Mouse (Mus musculus): ENCODE measurements around the gene Olfr657. TPM values are rescaled to one million over a fixed set of nuclear protein-coding genes. Genes with fewer than 3 reads are reported as not detected.

The Olfr657 gene
- polyA plus RNA-seq (2014; fragmentation: Nextera tagmentation; extraction: Ambion mirVana) = not detected in 2 replicates

DNA sequence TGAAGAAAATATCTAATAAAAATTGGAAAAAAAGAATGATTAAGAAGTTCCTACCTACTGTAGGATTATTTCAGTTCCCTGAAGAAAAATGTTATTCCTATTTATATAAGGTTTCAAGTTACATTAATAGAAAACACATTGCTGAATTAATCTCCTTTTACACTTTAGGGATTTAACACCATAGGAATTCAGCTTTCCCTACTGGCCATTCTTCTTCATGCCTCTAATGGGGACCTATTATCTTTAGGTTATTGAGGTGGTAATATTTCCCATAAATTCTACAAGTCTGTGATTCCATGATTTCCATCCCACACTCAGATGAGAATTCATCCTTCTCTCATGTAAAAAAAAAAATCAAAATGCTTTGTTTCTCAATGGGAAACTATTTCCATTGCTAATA lies at the start of gene Olfr657:
Gene Olfr657, plus strand, starts transcription at position 301 of the 400 bp plus-strand sequence.
- Histone ChIP-seq H3K9me3 (ENCODE audit: control insufficient read depth, low read length) (no peaks in the 10 kb centered on the region), H3K36me3 (ENCODE audit: control insufficient read depth, insufficient read depth, low read length) (no peaks in the 10 kb centered on the region), H3K4me1 (replicated peaks; ENCODE audit: control insufficient read depth, insufficient read depth, low read length) (no peaks in the 10 kb centered on the region), H3K4me3 (ENCODE audit: low read depth, low read length) (no peak within 1 kb of the TSS), H3K4me2 (no peak within 1 kb of the TSS), H3K9ac (ENCODE audit: low read depth, low read length) (no peak within 1 kb of the TSS), H3K27me3 (replicated peaks; ENCODE audit: control insufficient read depth, insufficient read depth, low read length) (no peaks in the 10 kb centered on the region), H3K27ac (ENCODE audit: low read depth, low read length) (no peak within 1 kb of the TSS)
- no peak for DNase-seq (ENCODE audit: low spot score)
- ATAC-seq (replicated peaks; ENCODE audit: low FRiP score) = no peak

DNA sequence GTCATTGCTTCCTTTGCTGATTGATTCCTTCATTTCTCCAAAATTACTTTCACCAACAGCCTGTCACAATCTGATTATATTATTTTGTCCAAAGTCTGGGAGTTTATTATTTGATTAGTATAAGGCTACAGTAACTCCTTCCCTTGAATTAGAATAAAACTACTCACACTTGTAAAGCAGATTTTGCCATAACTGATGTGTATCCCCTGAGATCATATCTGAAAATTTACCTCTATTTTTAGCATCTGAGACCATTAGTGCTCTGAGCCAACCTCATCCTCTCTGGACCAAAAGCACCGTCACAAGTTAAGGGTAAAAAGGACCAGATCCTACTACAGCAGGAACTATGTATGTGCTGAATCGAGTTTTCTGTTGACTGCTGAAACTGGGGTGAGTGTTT lies 47.6 kb upstream of the Olfr657 start, which contains the start of gene Olfr653:
Gene Olfr653, plus strand, starts transcription at position 301 of the 400 bp plus-strand sequence.
- no peak within 1 kb of the TSS for H3K27ac ChIP-seq (ENCODE audit: low read depth, low read length)
- no peak within 1 kb of the TSS for H3K4me3 ChIP-seq (ENCODE audit: low read depth, low read length)
- no peaks in the 10 kb centered on the region for H3K9me3 ChIP-seq (ENCODE audit: control insufficient read depth, low read length)
- no peaks in the 10 kb centered on the region for H3K36me3 ChIP-seq (ENCODE audit: control insufficient read depth, insufficient read depth, low read length)
- no peak within 1 kb of the TSS for H3K4me2 ChIP-seq
- no peak for ATAC-seq (replicated peaks; ENCODE audit: low FRiP score)
- no peaks in the 10 kb centered on the region for H3K4me1 ChIP-seq (replicated peaks; ENCODE audit: control insufficient read depth, insufficient read depth, low read length)
- 68% methylated on average over 2 of the region's 2 CpGs for WGBS
- DNase-seq (ENCODE audit: low spot score) = no peak
- H3K27me3 ChIP-seq (replicated peaks; ENCODE audit: control insufficient read depth, insufficient read depth, low read length) = no peaks in the 10 kb centered on the region
- H3K9ac ChIP-seq (ENCODE audit: low read depth, low read length) = no peak within 1 kb of the TSS

DNA sequence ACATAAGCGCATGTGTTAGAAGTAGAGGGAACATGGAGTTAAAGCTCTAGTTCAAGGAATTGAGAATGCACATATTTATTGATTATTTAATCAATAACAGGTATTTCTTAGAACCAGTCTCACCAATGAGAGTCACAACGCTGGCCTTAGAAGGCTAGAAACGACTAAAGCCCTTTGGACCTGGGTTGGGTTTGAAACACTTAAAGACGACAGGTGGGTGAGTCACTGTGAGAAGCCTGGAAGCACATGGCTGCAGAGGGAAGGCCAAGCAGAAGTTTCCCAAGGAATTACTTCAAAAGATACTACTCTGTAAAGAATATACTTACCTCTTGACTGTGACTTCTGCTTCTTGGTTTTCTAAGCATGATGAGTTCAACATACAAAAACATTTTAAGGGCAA lies 43.7 kb upstream of the Olfr657 start:
- H3K4me2 ChIP-seq = no peak overlapping the region
- no peak overlapping the region for H3K4me3 ChIP-seq (ENCODE audit: low read depth, low read length)
- DNase-seq (ENCODE audit: low spot score) = no peak
- no peaks in the 10 kb centered on the region for H3K9me3 ChIP-seq (ENCODE audit: control insufficient read depth, low read length)
- H3K4me1 ChIP-seq (replicated peaks; ENCODE audit: control insufficient read depth, insufficient read depth, low read length) = no peaks in the 10 kb centered on the region
- no peaks in the 10 kb centered on the region for H3K36me3 ChIP-seq (ENCODE audit: control insufficient read depth, insufficient read depth, low read length)
- H3K27me3 ChIP-seq (replicated peaks; ENCODE audit: control insufficient read depth, insufficient read depth, low read length) = no peaks in the 10 kb centered on the region
- ATAC-seq (replicated peaks; ENCODE audit: low FRiP score) = no peak
- H3K9ac ChIP-seq (ENCODE audit: low read depth, low read length) = no peak overlapping the region
- 81% methylated on average over 4 of the region's 4 CpGs for WGBS
- H3K27ac ChIP-seq (ENCODE audit: low read depth, low read length) = no peak overlapping the region

DNA sequence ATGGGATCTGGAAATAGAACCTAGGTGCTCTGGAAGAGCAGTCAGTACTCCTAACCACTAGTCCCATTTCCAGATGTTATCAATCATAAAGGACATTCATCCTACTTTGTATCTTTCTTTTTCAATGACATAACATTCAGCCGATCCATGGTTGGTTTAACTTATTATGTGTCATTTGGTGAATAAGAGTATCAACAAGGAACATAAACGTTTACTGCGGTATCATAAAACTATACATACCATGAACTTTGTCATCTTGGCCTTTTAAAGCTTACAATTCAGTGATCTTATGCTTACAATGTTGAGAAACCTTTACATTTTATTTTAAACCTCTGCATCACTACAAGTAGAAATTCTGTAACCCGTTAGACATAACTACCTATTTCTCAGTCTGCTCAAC lies 43.2 kb upstream of the Olfr657 start:
- DNase-seq (ENCODE audit: low spot score) = no peak
- Histone ChIP-seq H3K9ac (ENCODE audit: low read depth, low read length) (no peak overlapping the region), H3K9me3 (ENCODE audit: control insufficient read depth, low read length) (no peaks in the 10 kb centered on the region), H3K27me3 (replicated peaks; ENCODE audit: control insufficient read depth, insufficient read depth, low read length) (no peaks in the 10 kb centered on the region), H3K36me3 (ENCODE audit: control insufficient read depth, insufficient read depth, low read length) (no peaks in the 10 kb centered on the region), H3K27ac (ENCODE audit: low read depth, low read length) (no peak overlapping the region), H3K4me1 (replicated peaks; ENCODE audit: control insufficient read depth, insufficient read depth, low read length) (no peaks in the 10 kb centered on the region), H3K4me2 (no peak overlapping the region), H3K4me3 (ENCODE audit: low read depth, low read length) (no peak overlapping the region)
- ATAC-seq (replicated peaks; ENCODE audit: low FRiP score) = no peak
- WGBS = 80% methylated on average over 4 of the region's 4 CpGs

DNA sequence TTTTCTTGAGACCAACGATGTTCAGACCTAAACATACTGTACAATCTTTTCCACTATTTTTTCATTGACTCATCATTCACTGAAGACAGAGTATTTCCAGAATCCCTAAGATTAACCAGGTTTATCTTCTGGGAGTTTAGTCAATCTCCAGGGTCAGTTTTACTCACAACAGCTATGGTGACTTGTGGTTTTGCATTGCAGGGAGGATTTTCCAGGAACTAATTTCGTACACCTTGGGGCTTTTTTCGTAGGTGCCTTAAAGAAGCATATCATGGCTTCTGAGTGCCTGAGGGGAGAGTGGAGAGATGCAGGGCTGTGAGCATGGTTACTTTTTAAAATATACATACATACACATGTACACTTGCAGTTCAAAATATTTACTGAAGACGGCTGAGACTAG lies 37.9 kb upstream of the Olfr657 start, which contains the start of gene Olfr654:
Gene Olfr654, plus strand, starts transcription at position 301 of the 400 bp plus-strand sequence.
- no peaks in the 10 kb centered on the region for H3K27me3 ChIP-seq (replicated peaks; ENCODE audit: control insufficient read depth, insufficient read depth, low read length)
- no peak for ATAC-seq (replicated peaks; ENCODE audit: low FRiP score)
- WGBS = 87% methylated on average over 4 of the region's 4 CpGs

DNA sequence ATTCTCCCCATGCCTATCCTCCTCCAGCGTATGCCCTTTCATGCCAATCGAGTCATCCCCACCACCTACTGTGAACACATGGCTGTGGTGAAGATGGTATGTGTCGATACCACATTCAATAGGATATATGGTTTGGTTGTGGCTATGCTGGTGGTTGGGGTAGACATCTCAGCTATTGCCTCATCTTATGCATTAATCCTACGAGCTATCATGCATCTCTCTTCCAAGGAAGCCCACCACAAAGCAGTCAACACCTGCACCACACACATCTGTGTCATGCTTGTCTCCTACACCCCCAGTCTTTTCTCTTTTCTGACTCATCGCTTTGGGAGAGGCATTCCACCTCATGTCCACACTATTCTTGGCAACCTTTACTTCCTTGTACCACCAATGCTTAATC lies 36.3 kb upstream of the Olfr657 start:
- 73% methylated on average over 5 of the region's 5 CpGs for WGBS
- H3K9ac ChIP-seq (ENCODE audit: low read depth, low read length) = no peak overlapping the region
- no peak for DNase-seq (ENCODE audit: low spot score)
- H3K4me2 ChIP-seq = no peak overlapping the region
- ATAC-seq (replicated peaks; ENCODE audit: low FRiP score) = no peak
- H3K9me3 ChIP-seq (ENCODE audit: control insufficient read depth, low read length) = no peaks in the 10 kb centered on the region
- H3K27ac ChIP-seq (ENCODE audit: low read depth, low read length) = no peak overlapping the region
- no peaks in the 10 kb centered on the region for H3K36me3 ChIP-seq (ENCODE audit: control insufficient read depth, insufficient read depth, low read length)
- H3K4me3 ChIP-seq (ENCODE audit: low read depth, low read length) = no peak overlapping the region
- H3K27me3 ChIP-seq (replicated peaks; ENCODE audit: control insufficient read depth, insufficient read depth, low read length) = no peaks in the 10 kb centered on the region
- H3K4me1 ChIP-seq (replicated peaks; ENCODE audit: control insufficient read depth, insufficient read depth, low read length) = no peaks in the 10 kb centered on the region

More for the DNA sequence above, 37.9 kb upstream of the Olfr657 start, which contains the start of gene Olfr654:
- H3K4me3 ChIP-seq (ENCODE audit: low read depth, low read length) = no peak within 1 kb of the TSS
- no peak within 1 kb of the TSS for H3K9ac ChIP-seq (ENCODE audit: low read depth, low read length)
- H3K27ac ChIP-seq (ENCODE audit: low read depth, low read length) = no peak within 1 kb of the TSS
- no peaks in the 10 kb centered on the region for H3K9me3 ChIP-seq (ENCODE audit: control insufficient read depth, low read length)
- H3K4me1 ChIP-seq (replicated peaks; ENCODE audit: control insufficient read depth, insufficient read depth, low read length) = no peaks in the 10 kb centered on the region
- no peak within 1 kb of the TSS for H3K4me2 ChIP-seq
- H3K36me3 ChIP-seq (ENCODE audit: control insufficient read depth, insufficient read depth, low read length) = no peaks in the 10 kb centered on the region
- no peak for DNase-seq (ENCODE audit: low spot score)

DNA sequence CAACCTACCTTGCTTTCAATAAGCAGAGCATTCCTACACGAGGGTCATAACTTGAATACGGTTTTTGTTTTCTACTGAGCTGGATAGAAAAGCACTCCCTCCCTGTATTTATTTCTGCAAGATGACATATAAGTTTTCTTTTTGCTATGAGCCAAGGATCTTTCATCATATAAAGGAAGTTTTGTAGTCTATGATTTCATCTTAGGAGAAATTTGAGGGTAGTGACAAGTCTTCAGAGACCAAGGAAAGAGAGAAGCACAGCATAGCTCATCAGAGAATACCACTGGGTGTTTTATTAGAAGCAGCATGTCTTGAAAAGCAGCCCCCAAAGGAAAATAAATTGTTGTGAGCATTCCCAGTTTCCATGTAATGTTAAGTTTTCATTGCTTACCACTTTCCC lies 22.9 kb upstream of the Olfr657 start, which contains the start of gene Olfr655:
Gene Olfr655, minus strand, starts transcription at position 101 of the 400 bp plus-strand sequence.
- Histone ChIP-seq H3K4me3 (ENCODE audit: low read depth, low read length) (no peak within 1 kb of the TSS), H3K4me2 (no peak within 1 kb of the TSS), H3K4me1 (replicated peaks; ENCODE audit: control insufficient read depth, insufficient read depth, low read length) (no peaks in the 10 kb centered on the region), H3K27me3 (replicated peaks; ENCODE audit: control insufficient read depth, insufficient read depth, low read length) (no peaks in the 10 kb centered on the region), H3K9ac (ENCODE audit: low read depth, low read length) (no peak within 1 kb of the TSS), H3K9me3 (ENCODE audit: control insufficient read depth, low read length) (no peaks in the 10 kb centered on the region), H3K36me3 (ENCODE audit: control insufficient read depth, insufficient read depth, low read length) (no peaks in the 10 kb centered on the region), H3K27ac (ENCODE audit: low read depth, low read length) (no peak within 1 kb of the TSS)
- no peak for DNase-seq (ENCODE audit: low spot score)
- whole genome bisulfite sequencing = 78% methylated on average over 2 of the region's 2 CpGs
- no peak for ATAC-seq (replicated peaks; ENCODE audit: low FRiP score)

DNA sequence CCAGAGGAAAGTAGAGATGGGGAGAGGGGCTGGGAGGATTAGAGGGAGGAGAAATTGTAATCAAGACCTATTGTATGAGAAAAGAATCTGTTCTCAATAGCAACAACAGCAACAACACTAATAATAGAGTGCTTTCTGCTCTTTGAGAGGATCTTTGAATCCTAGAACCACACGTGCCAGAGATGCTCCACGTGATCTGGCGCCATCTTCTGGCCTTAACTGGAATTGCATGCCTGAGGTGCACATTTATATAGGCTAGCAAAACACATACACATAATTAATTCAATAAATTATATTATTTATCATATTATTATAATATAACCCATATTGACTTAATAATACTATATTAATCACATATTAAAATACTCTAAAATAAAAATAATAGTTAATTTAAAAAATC lies 21.4 kb upstream of the Olfr657 start:
- no peak overlapping the region for H3K27ac ChIP-seq (ENCODE audit: low read depth, low read length)
- 3% methylated on average over 3 of the region's 3 CpGs for WGBS

DNA sequence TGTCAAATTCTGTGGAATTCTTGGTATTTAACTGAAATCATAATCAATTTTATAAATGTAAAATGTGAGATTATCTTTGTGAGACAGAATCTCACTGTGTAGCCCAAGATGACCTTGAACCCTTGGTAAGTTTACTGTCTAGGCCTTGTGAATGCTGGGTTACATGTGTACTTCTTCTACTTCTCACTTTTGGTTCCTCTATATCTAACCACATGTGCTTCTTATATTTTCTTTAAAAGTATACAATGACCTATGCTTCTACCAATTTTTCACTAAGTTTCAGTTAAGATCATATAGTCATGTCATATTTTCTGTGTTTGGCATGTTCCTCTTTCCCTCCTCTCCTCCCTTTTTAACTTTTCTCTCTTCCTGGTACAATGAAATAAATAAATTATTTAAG lies 19.9 kb upstream of the Olfr657 start:
- H3K4me1 ChIP-seq (replicated peaks; ENCODE audit: control insufficient read depth, insufficient read depth, low read length) = no peaks in the 10 kb centered on the region
- H3K36me3 ChIP-seq (ENCODE audit: control insufficient read depth, insufficient read depth, low read length) = no peaks in the 10 kb centered on the region
- no peaks in the 10 kb centered on the region for H3K27me3 ChIP-seq (replicated peaks; ENCODE audit: control insufficient read depth, insufficient read depth, low read length)
- H3K4me3 ChIP-seq (ENCODE audit: low read depth, low read length) = no peak overlapping the region
- no peaks in the 10 kb centered on the region for H3K9me3 ChIP-seq (ENCODE audit: control insufficient read depth, low read length)
- no peak overlapping the region for H3K27ac ChIP-seq (ENCODE audit: low read depth, low read length)
- H3K4me2 ChIP-seq = no peak overlapping the region
- no peak overlapping the region for H3K9ac ChIP-seq (ENCODE audit: low read depth, low read length)
- DNase-seq (ENCODE audit: low spot score) = no peak
- no peak for ATAC-seq (replicated peaks; ENCODE audit: low FRiP score)

More for the DNA sequence above, 21.4 kb upstream of the Olfr657 start:
- no peak overlapping the region for H3K9ac ChIP-seq (ENCODE audit: low read depth, low read length)
- no peak overlapping the region for H3K4me3 ChIP-seq (ENCODE audit: low read depth, low read length)
- ATAC-seq (replicated peaks; ENCODE audit: low FRiP score) (peak; percentile 56), DNase-seq (ENCODE audit: low spot score) (no peak)
- H3K4me1 ChIP-seq (replicated peaks; ENCODE audit: control insufficient read depth, insufficient read depth, low read length) = no peaks in the 10 kb centered on the region
- no peaks in the 10 kb centered on the region for H3K27me3 ChIP-seq (replicated peaks; ENCODE audit: control insufficient read depth, insufficient read depth, low read length)
- no peaks in the 10 kb centered on the region for H3K9me3 ChIP-seq (ENCODE audit: control insufficient read depth, low read length)
- H3K36me3 ChIP-seq (ENCODE audit: control insufficient read depth, insufficient read depth, low read length) = no peaks in the 10 kb centered on the region
- H3K4me2 ChIP-seq = no peak overlapping the region
